Mouse (Mus musculus): ENCODE results near the gene Pde4dip. TPM values are rescaled to one million over a fixed set of nuclear protein-coding genes. Genes with fewer than 3 reads are reported as not detected.

The Pde4dip gene
- polyA plus RNA-seq, 1 experiment from 2014 or later = 33.2 TPM

- Histone ChIP-seq H3K4me3 (ENCODE audit: low read depth, low read length) (no peak overlapping the region), H3K27me3 (replicated peaks; ENCODE audit: control insufficient read depth, insufficient read depth, low read length) (no peaks in the 10 kb centered on the region), H3K4me1 (replicated peaks; ENCODE audit: control insufficient read depth, insufficient read depth, low read length) (no peaks in the 10 kb centered on the region), H3K27ac (ENCODE audit: low read depth) (no peak overlapping the region), H3K9me3 (ENCODE audit: control insufficient read depth, low read length) (no peaks in the 10 kb centered on the region), H3K9ac (ENCODE audit: low read length) (no peak overlapping the region), H3K36me3 (ENCODE audit: control insufficient read depth, insufficient read depth, low read length) (peaks cover 75% of the 10 kb centered on the region), H3K4me2 (ENCODE audit: low read length) (no peak overlapping the region)
- 52% methylated on average over 14 of the region's 14 CpGs for WGBS
- DNase-seq (ENCODE audit: low spot score) (no peak), ATAC-seq (replicated peaks; ENCODE audit: low FRiP score, low TSS enrichment, low read depth) (no peak)
These were observed 221.3 kb downstream of the Pde4dip start for GRCm38 (mm10) chr3:97667093-97667675.

- Histone ChIP-seq H3K9me3 (ENCODE audit: control insufficient read depth, low read length) (no peaks in the 10 kb centered on the region), H3K27ac (ENCODE audit: low read depth) (no peak overlapping the region), H3K4me1 (replicated peaks; ENCODE audit: control insufficient read depth, insufficient read depth, low read length) (peaks cover 5% of the 10 kb centered on the region; the same call in 1 of the 2 replicates), H3K27me3 (replicated peaks; ENCODE audit: control insufficient read depth, insufficient read depth, low read length) (no peaks in the 10 kb centered on the region), H3K36me3 (ENCODE audit: control insufficient read depth, insufficient read depth, low read length) (peaks cover 73% of the 10 kb centered on the region), H3K4me2 (ENCODE audit: low read length) (no peak overlapping the region), H3K4me3 (ENCODE audit: low read depth, low read length) (no peak overlapping the region), H3K9ac (ENCODE audit: low read length) (no peak overlapping the region)
- WGBS = 46% methylated on average over 8 of the region's 8 CpGs
- ATAC-seq (replicated peaks; ENCODE audit: low FRiP score, low TSS enrichment, low read depth) (no peak), DNase-seq (ENCODE audit: low spot score) (no peak)
These were observed 222.4 kb downstream of the Pde4dip start for GRCm38 (mm10) chr3:97666154-97666553.

- no peaks in the 10 kb centered on the region for H3K9me3 ChIP-seq (ENCODE audit: control insufficient read depth, low read length)
- ATAC-seq (replicated peaks; ENCODE audit: low FRiP score, low TSS enrichment, low read depth) (no peak), DNase-seq (ENCODE audit: low spot score) (no peak)
- no peak overlapping the region for H3K9ac ChIP-seq (ENCODE audit: low read length)
- no peak overlapping the region for H3K27ac ChIP-seq (ENCODE audit: low read depth)
- H3K4me2 ChIP-seq (ENCODE audit: low read length) = no peak overlapping the region
- no peaks in the 10 kb centered on the region for H3K27me3 ChIP-seq (replicated peaks; ENCODE audit: control insufficient read depth, insufficient read depth, low read length)
- H3K4me3 ChIP-seq (ENCODE audit: low read depth, low read length) = no peak overlapping the region
- 57% methylated on average over 9 of the region's 9 CpGs for WGBS
- H3K4me1 ChIP-seq (replicated peaks; ENCODE audit: control insufficient read depth, insufficient read depth, low read length) = peaks cover 6% of the 10 kb centered on the region; the same call in 1 of the 2 replicates
- peaks cover 67% of the 10 kb centered on the region for H3K36me3 ChIP-seq (ENCODE audit: control insufficient read depth, insufficient read depth, low read length)
These were observed 223.0 kb downstream of the Pde4dip start for GRCm38 (mm10) chr3:97665525-97665924.

GRCm38 (mm10) chr3:97661206-97661605 lies 227.3 kb downstream of the Pde4dip start:
- Histone ChIP-seq H3K27ac (ENCODE audit: low read depth) (no peak overlapping the region), H3K36me3 (ENCODE audit: control insufficient read depth, insufficient read depth, low read length) (peaks cover 25% of the 10 kb centered on the region), H3K27me3 (replicated peaks; ENCODE audit: control insufficient read depth, insufficient read depth, low read length) (no peaks in the 10 kb centered on the region), H3K9ac (ENCODE audit: low read length) (no peak overlapping the region), H3K9me3 (ENCODE audit: control insufficient read depth, low read length) (no peaks in the 10 kb centered on the region), H3K4me1 (replicated peaks; ENCODE audit: control insufficient read depth, insufficient read depth, low read length) (peaks cover 15% of the 10 kb centered on the region; the same call in 1 of the 2 replicates), H3K4me2 (ENCODE audit: low read length) (no peak overlapping the region), H3K4me3 (ENCODE audit: low read depth, low read length) (no peak overlapping the region)
- whole genome bisulfite sequencing = 49% methylated on average over 8 of the region's 8 CpGs
- ATAC-seq (replicated peaks; ENCODE audit: low FRiP score, low TSS enrichment, low read depth) = no peak
- DNase-seq (ENCODE audit: low spot score) = no peak

- no peak overlapping the region for H3K9ac ChIP-seq (ENCODE audit: low read length)
- ATAC-seq (replicated peaks; ENCODE audit: low FRiP score, low TSS enrichment, low read depth) = no peak
- 87% methylated on average over 7 of the region's 7 CpGs for WGBS
- H3K4me3 ChIP-seq (ENCODE audit: low read depth, low read length) = no peak overlapping the region; the same call in 1 of the 2 replicates
- DNase-seq (ENCODE audit: low spot score) = no peak
- no peaks in the 10 kb centered on the region for H3K27me3 ChIP-seq (replicated peaks; ENCODE audit: control insufficient read depth, insufficient read depth, low read length)
- H3K27ac ChIP-seq (ENCODE audit: low read depth) = no peak overlapping the region
- peak overlapping the region; percentile 59; the same call in 1 of the 2 replicates for H3K4me2 ChIP-seq (ENCODE audit: low read length)
- H3K4me1 ChIP-seq (replicated peaks; ENCODE audit: control insufficient read depth, insufficient read depth, low read length) = peaks cover 15% of the 10 kb centered on the region; the same call in 1 of the 2 replicates
- H3K36me3 ChIP-seq (ENCODE audit: control insufficient read depth, insufficient read depth, low read length) = peaks cover 21% of the 10 kb centered on the region
- 0 out of 2 replicates have a peak, but pooled peaks cover 1% of the 10 kb centered on the region for H3K9me3 ChIP-seq (ENCODE audit: control insufficient read depth, low read length)
These were observed 228.8 kb downstream of the Pde4dip start for GRCm38 (mm10) chr3:97659746-97660145.

GRCm38 (mm10) chr3:97658426-97659193 lies 229.9 kb downstream of the Pde4dip start:
- DNase-seq (ENCODE audit: low spot score) (no peak), ATAC-seq (replicated peaks; ENCODE audit: low FRiP score, low TSS enrichment, low read depth) (peak; percentile 84)
- Histone ChIP-seq H3K4me2 (ENCODE audit: low read length) (peak overlapping the region; percentile 59), H3K4me3 (ENCODE audit: low read depth, low read length) (peak overlapping the region; percentile 84), H3K36me3 (ENCODE audit: control insufficient read depth, insufficient read depth, low read length) (peaks cover 11% of the 10 kb centered on the region), H3K9me3 (ENCODE audit: control insufficient read depth, low read length) (0 out of 2 replicates have a peak, but pooled peaks cover 3% of the 10 kb centered on the region), H3K27me3 (replicated peaks; ENCODE audit: control insufficient read depth, insufficient read depth, low read length) (no peaks in the 10 kb centered on the region), H3K4me1 (replicated peaks; ENCODE audit: control insufficient read depth, insufficient read depth, low read length) (peaks cover 15% of the 10 kb centered on the region; the same call in 1 of the 2 replicates), H3K9ac (ENCODE audit: low read length) (peak overlapping the region; percentile 58), H3K27ac (ENCODE audit: low read depth) (no peak overlapping the region; the same call in 1 of the 2 replicates)
- WGBS = under 1% methylated on average over 46 of the region's 50 CpGs

- Histone ChIP-seq H3K27me3 (replicated peaks; ENCODE audit: control insufficient read depth, insufficient read depth, low read length) (no peaks in the 10 kb centered on the region), H3K27ac (ENCODE audit: low read depth) (no peak within 1 kb of the TSS; the same call in 1 of the 2 replicates)
These were observed 230.7 kb downstream of the Pde4dip start, which contains the start of gene Prkab2 for GRCm38 (mm10) chr3:97657655-97658411. Gene Prkab2, plus strand, starts transcription at chr3:97658193.

GRCm38 (mm10) chr3:97654901-97655300 lies 233.6 kb downstream of the Pde4dip start:
- Histone ChIP-seq H3K36me3 (ENCODE audit: control insufficient read depth, insufficient read depth, low read length) (no peaks in the 10 kb centered on the region), H3K4me2 (ENCODE audit: low read length) (no peak overlapping the region), H3K4me3 (ENCODE audit: low read depth, low read length) (no peak overlapping the region), H3K27ac (ENCODE audit: low read depth) (no peak overlapping the region), H3K4me1 (replicated peaks; ENCODE audit: control insufficient read depth, insufficient read depth, low read length) (peaks cover 11% of the 10 kb centered on the region; the same call in 1 of the 2 replicates), H3K27me3 (replicated peaks; ENCODE audit: control insufficient read depth, insufficient read depth, low read length) (no peaks in the 10 kb centered on the region), H3K9ac (ENCODE audit: low read length) (no peak overlapping the region), H3K9me3 (ENCODE audit: control insufficient read depth, low read length) (0 out of 2 replicates have a peak, but pooled peaks cover 3% of the 10 kb centered on the region)
- DNase-seq (ENCODE audit: low spot score) (no peak), ATAC-seq (replicated peaks; ENCODE audit: low FRiP score, low TSS enrichment, low read depth) (no peak)
- WGBS = 84% methylated on average over 8 of the region's 8 CpGs

More at GRCm38 (mm10) chr3:97657655-97658411, 230.7 kb downstream of the Pde4dip start, which contains the start of gene Prkab2:
- Histone ChIP-seq H3K9ac (ENCODE audit: low read length) (peak within 1 kb of the TSS; percentile 58), H3K36me3 (ENCODE audit: control insufficient read depth, insufficient read depth, low read length) (peaks cover 7% of the 10 kb centered on the region), H3K4me2 (ENCODE audit: low read length) (peak within 1 kb of the TSS; percentile 59), H3K4me1 (replicated peaks; ENCODE audit: control insufficient read depth, insufficient read depth, low read length) (peaks cover 15% of the 10 kb centered on the region; the same call in 1 of the 2 replicates), H3K4me3 (ENCODE audit: low read depth, low read length) (peak within 1 kb of the TSS; percentile 84), H3K9me3 (ENCODE audit: control insufficient read depth, low read length) (0 out of 2 replicates have a peak, but pooled peaks cover 3% of the 10 kb centered on the region)
- 2% methylated on average over 50 of the region's 51 CpGs for WGBS
- ATAC-seq (replicated peaks; ENCODE audit: low FRiP score, low TSS enrichment, low read depth) = peak; percentile 96
- peak; percentile 100 for DNase-seq (ENCODE audit: low spot score)
